Mouse (Mus musculus) stomach, postnatal 0 days (tissue): Measurements from ENCODE around the gene Cog5.

ENCODE experiments used
- CTCF ChIP-seq: IDR thresholded peaks from 2 replicates; pipeline ENCODE4 v1.5.1; 2016; ENCODE audit warnings: antibody characterized with exemption, low read depth, mild to moderate bottlenecking, moderate library complexity
- EP300 ChIP-seq: optimal IDR thresholded peaks from 2 replicates; pipeline ENCODE3; 2016; ENCODE audit warnings: antibody characterized with exemption

DNA sequence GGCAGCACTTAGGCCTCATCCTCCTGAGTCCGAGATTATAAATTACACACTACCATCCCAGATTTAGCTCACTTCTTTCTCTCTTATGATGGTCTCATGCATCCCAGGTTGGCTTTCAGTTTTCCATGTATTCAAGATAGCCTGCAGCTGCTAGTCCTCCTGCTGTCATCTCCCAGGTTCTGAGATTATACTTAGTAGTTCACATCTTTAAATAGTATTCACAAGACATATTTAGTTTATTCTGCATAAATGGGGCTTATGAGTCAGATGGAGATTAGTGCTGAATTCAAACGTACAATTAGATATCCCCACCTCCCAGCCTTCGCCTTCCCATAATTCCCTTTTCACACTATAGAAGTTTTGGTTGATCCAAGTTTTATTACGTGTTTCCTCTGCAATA is 222.1 kb downstream of the Cog5 start:
- TF ChIP-seq CTCF (no peak), EP300 (no peak)
